ENCODE assay signal across 12 mouse cellular contexts in genomic region chr2:163252645-163253044, GRCm38 (mm10). TPM values are rescaled to one million over a fixed set of nuclear protein-coding genes. Genes with fewer than 3 reads are reported as not detected.
DNase-seq lines count a peak whose midpoint lies in the region; ATAC-seq and TF ChIP-seq lines count a peak whose summit lies in the region.
"Had no signal": no experiment of that assay in that cellular context is flagged by ENCODE, and none has a peak within 500 bp of the region (broad histone marks: within the 10 kb centered on the region; RNA-seq: fewer than 3 reads in every experiment).

No protein-coding gene starts in this region.

- no peak overlapping the region for H3K9ac ChIP-seq in intestine, postnatal 0 days (ENCODE audit: low read depth, low read length)
- no peak overlapping the region for H3K9ac ChIP-seq in intestine, embryonic 15.5 days
- H3K9ac ChIP-seq: heart, embryonic 13.5 days had no signal

- WGBS in intestine, postnatal 0 days, result 95% methylated on average over 2 of the region's 2 CpGs
- WGBS in intestine, embryonic 15.5 days, result 92% methylated on average over 2 of the region's 2 CpGs
- 95% methylated on average over 2 of the region's 2 CpGs for WGBS in cerebellum, adult 2 months

- no peak for ATAC-seq in intestine, postnatal 0 days
- no peak for ATAC-seq in intestine, embryonic 15.5 days
- ATAC-seq in G1E (ENCODE audit: extremely low read depth, insufficient number of reproducible peaks, low FRiP score, poor library complexity, severe bottlenecking), result no peak

- H3K36me3 ChIP-seq in intestine, postnatal 0 days (ENCODE audit: control insufficient read depth, insufficient read depth), result no peaks in the 10 kb centered on the region
- H3K36me3 ChIP-seq in intestine, embryonic 15.5 days, result no peaks in the 10 kb centered on the region
- no peaks in the 10 kb centered on the region for H3K36me3 ChIP-seq in G1E (replicated peaks)
- H3K36me3 ChIP-seq: heart, embryonic 13.5 days had no signal

- H3K27me3 ChIP-seq in intestine, postnatal 0 days (replicated peaks; ENCODE audit: control insufficient read depth, insufficient read depth, low read length), result no peaks in the 10 kb centered on the region
- no peaks in the 10 kb centered on the region for H3K27me3 ChIP-seq in intestine, embryonic 15.5 days (replicated peaks)
- H3K27me3 ChIP-seq in G1E (ENCODE audit: insufficient read depth, low read length), result no peaks in the 10 kb centered on the region
- no peaks in the 10 kb centered on the region for H3K27me3 ChIP-seq in cerebellum, adult 2 months (ENCODE audit: control insufficient read depth, insufficient read depth, low read length)
- H3K27me3 ChIP-seq: heart, embryonic 13.5 days had no signal

- DNase-seq in CD4-positive helper T cell, adult 2 months (ENCODE audit: low read depth, low spot score), result peak; percentile 34
- DNase-seq in G1E (ENCODE audit: low spot score), result peak; percentile 9
- peak; percentile 57 for DNase-seq in induced T-regulatory cell, adult 2 months (ENCODE audit: low read depth)
- DNase-seq in testis, postnatal 14 days (ENCODE audit: low spot score), result no peak
- DNase-seq in right cerebral cortex, adult 18-20 months, result no peak
- DNase-seq in cerebellum, adult 2 months, result no peak
- DNase-seq: left cerebral cortex, postnatal 4 days had no signal

- H3K9me3 ChIP-seq in intestine, postnatal 0 days (ENCODE audit: control insufficient read depth), result no peaks in the 10 kb centered on the region
- H3K9me3 ChIP-seq in intestine, embryonic 15.5 days, result no peaks in the 10 kb centered on the region
- H3K9me3 ChIP-seq in G1E (replicated peaks), result no peaks in the 10 kb centered on the region
- H3K9me3 ChIP-seq: heart, embryonic 13.5 days had no signal

- TF ChIP-seq CTCF in intestine, postnatal 0 days (IDR thresholded peaks at IDR 0.05; ENCODE audit: low read depth), result peak; percentile 65
- no peak for TF ChIP-seq CTCF in G1E (IDR thresholded peaks at IDR 0.05; ENCODE audit: low read depth, low read length)
- no peak for TF ChIP-seq CTCF in cerebellum, adult 2 months (IDR thresholded peaks at IDR 0.05; ENCODE audit: borderline replicate concordance, insufficient read depth, low read depth, low read length)

- no peak overlapping the region for H3K4me2 ChIP-seq in intestine, postnatal 0 days (replicated peaks; ENCODE audit: low read depth)
- H3K4me2 ChIP-seq in intestine, embryonic 15.5 days (replicated peaks), result no peak overlapping the region
- H3K4me2 ChIP-seq: heart, embryonic 13.5 days had no signal

- no peak overlapping the region for H3K4me3 ChIP-seq in intestine, postnatal 0 days (ENCODE audit: low read depth, low read length)
- H3K4me3 ChIP-seq in intestine, embryonic 15.5 days (replicated peaks), result no peak overlapping the region
- no peak overlapping the region for H3K4me3 ChIP-seq in G1E (ENCODE audit: low read depth, low read length)
- no peak overlapping the region for H3K4me3 ChIP-seq in cerebellum, adult 2 months (replicated peaks; ENCODE audit: insufficient read depth, low read depth, low read length)
- H3K4me3 ChIP-seq: erythroblast, embryonic 14.5 days; heart, embryonic 13.5 days; megakaryocyte, embryonic 14.5 days had no signal

- no peak for TF ChIP-seq POLR2A in cerebellum, adult 2 months (IDR thresholded peaks at IDR 0.05; ENCODE audit: borderline replicate concordance, insufficient read depth, low read length)

- H3K27ac ChIP-seq in intestine, postnatal 0 days (ENCODE audit: low read depth, low read length), result no peak overlapping the region
- no peak overlapping the region for H3K27ac ChIP-seq in intestine, embryonic 15.5 days
- H3K27ac ChIP-seq in cerebellum, adult 2 months (ENCODE audit: insufficient read depth, low read length), result no peak overlapping the region
- H3K27ac ChIP-seq: heart, embryonic 13.5 days had no signal

- no peaks in the 10 kb centered on the region for H3K4me1 ChIP-seq in intestine, postnatal 0 days (replicated peaks; ENCODE audit: control insufficient read depth, insufficient read depth, low read length)
- H3K4me1 ChIP-seq in intestine, embryonic 15.5 days (replicated peaks), result no peaks in the 10 kb centered on the region; the same call in 1 of the 2 replicates
- no peaks in the 10 kb centered on the region for H3K4me1 ChIP-seq in G1E (ENCODE audit: insufficient read depth, low read depth, low read length)
- no peaks in the 10 kb centered on the region; the same call in 1 of the 2 replicates for H3K4me1 ChIP-seq in cerebellum, adult 2 months (ENCODE audit: control insufficient read depth, insufficient read depth, low read length)
- H3K4me1 ChIP-seq: heart, embryonic 13.5 days had no signal

RNA-seq across cellular contexts. Expression of gene Tox2, which starts 49.7 kb away (rescaled TPM):
- polyA plus RNA-seq in intestine, postnatal 0 days (2015; fragmentation: Nextera tagmentation; extraction: Ambion mirVana), result 2.0 and 3.3 TPM in 2 replicates
- polyA plus RNA-seq in intestine, embryonic 15.5 days (2015; fragmentation: Nextera tagmentation; extraction: Ambion mirVana), result 5.0 and 6.1 TPM in 2 replicates
- total RNA-seq in G1E (2014; fragmentation: Nextera tagmentation) (not detected in 2 replicates), G1E (2017) (not detected in 2 replicates)
- not detected in 2 replicates for polyA plus RNA-seq in G1E (2012)
- polyA plus RNA-seq in cerebellum, adult 2 months (2012; rRNA removed), result 23.6 and 27.3 TPM in 2 replicates

Comparison
In these comparisons a context has a peak if more than half of its experiments do, and no peak if none do; other contexts are left out.
1. DNase-seq: peak in CD4-positive helper T cell, adult 2 months (single experiment), G1E (single experiment) and induced T-regulatory cell, adult 2 months (single experiment); none in testis, postnatal 14 days (single experiment), right cerebral cortex, adult 18-20 months (single experiment) and cerebellum, adult 2 months (0 of 2).